Mouse (Mus musculus) cerebellum, postnatal 14 days (tissue): Measurements from ENCODE around the gene Hist1h4h.
"Not testable (repeated sequence)": the region's sequence is repeated elsewhere in the genome, so short reads cannot be mapped to it uniquely, and the experiment has no call there.

Experiments
- DNase-seq, 2 experiments: peaks; one replicate each; pipeline ENCODE4 v3.0.0; 2021; ENCODE audit warnings: mixed read lengths in 2 of 2

The Hist1h4h gene

GRCm38 (mm10) chr13:23535137-23536075 is 4.6 kb downstream of the Hist1h4h start, which contains the start of gene Hist1h3g:
Gene Hist1h3g, plus strand, starts transcription at chr13:23535422.
- DNase-seq, result peak; percentile 89 to 93

- DNase-seq, result no peak
Observed at GRCm38 (mm10) chr13:23536076-23536822, 5.4 kb downstream of the Hist1h4h start.

DNA sequence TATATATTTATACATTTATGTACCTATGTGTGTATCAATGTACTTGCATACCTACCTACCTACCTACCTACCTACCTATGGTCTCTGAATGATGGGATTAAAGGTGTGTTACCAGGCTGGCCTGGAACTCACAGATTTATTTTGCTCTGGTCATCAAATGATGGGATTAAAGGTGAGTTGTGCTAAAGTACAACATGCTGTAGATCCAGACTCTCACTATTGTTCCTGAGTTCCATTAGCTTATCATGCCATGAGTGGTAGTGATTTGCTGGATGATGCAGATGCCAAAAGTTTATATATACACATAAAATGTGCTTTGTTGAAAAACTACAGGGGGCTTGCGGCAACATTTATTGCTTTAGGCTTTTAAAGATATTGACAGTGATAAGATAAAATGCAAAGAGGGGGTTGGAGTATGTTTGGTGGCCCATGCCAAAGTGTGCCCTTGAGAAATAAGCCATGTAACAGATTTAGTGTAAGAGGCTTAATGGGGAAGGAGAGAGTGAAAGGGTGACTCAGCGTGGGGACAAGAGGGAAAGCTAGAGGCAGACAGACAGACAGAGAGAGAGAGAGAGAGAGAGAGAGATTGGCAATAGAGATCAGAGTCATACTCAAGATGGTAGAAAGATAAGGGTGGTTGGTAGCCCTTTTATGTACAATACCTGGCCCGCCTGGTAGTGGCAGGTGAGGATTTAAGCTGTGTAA is 6.3 kb downstream of the Hist1h4h start:
- DNase-seq, result no peak

GRCm38 (mm10) chr13:23538249-23538648 is 7.4 kb downstream of the Hist1h4h start:
- no peak for DNase-seq

DNA sequence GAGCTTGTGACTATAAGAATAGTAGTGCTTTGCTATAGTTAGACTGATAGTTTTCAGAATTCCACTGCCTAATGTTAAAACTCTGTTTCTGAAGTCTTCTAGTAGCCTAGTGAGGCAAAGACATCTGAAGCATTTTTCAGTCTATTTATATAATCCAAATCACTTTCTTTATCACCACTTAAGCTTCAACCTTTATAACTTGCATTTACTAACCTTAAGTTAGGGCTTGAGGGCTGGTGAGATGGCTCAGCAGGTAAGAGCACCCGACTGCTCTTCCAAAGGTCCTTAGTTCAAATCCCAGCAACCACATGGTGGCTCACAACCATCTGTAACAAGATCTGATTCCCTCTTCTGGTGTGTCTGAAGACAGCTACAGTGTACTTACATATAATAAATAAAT is 9.0 kb downstream of the Hist1h4h start:
- DNase-seq, result not testable (repeated sequence)

GRCm38 (mm10) chr13:23541497-23541896 is 10.6 kb downstream of the Hist1h4h start:
- no peak for DNase-seq

DNA sequence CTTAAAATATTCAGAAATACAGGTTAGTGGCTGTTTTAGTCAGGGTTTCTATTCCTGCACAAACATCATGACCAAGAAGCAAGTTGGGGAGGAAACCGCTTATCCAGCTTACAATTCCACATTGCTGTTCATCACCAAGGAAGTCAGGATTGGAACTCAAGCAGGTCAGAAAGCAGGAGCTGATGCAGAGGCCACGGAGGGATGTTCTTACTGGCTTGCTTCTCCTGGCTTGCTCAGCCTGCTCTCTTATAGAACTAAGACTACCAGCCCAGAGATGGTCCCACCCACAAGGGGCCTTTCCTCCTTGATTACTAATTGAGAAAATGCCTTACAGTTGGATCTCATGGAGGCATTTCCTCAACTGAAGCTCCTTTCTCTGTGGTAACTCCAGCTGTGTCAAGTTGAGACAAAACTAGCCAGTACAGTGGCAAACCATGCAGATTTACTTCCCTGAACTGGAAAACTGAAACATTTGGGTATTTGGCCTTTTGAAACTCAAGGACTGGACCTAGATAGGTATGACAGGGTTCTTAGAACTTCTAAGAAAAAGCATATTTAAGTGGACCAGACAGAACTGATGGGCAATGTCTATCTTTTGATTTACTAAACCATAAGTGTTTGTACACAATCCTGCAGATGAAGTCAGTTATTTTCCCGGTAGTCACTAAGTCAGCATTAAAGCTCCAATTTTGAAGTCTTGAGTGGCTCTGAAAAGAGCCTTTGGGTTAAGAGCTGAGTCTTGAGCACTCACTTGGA is 11.6 kb downstream of the Hist1h4h start:
- not testable (repeated sequence) for DNase-seq

DNA sequence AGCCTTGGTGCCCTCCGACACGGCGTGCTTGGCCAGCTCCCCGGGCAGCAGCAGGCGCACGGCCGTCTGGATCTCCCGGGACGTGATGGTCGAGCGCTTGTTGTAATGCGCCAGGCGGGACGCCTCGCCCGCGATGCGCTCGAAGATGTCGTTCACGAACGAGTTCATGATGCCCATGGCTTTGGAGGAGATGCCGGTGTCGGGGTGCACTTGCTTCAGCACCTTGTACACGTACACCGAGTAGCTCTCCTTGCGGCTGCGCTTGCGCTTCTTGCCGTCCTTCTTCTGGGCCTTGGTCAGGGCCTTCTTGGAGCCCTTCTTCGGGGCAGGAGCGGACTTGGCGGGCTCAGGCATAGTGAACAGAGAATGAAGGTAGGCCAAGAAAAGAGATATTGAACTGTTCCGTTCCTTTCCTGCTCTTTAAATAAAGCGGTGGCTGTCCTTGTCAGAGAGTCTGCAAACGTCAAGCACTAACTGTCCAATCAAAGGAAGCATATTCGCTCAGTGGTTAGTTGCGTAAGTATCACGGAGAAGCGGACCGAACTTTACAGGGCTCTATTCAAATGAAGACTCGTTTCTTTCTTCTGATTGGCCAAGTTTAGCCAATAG is 12.3 kb downstream of the Hist1h4h start, which contains the start of gene Hist1h2bh:
Gene Hist1h2bh, minus strand, starts transcription at position 394 of the 609 bp plus-strand sequence.
- DNase-seq, result peak; percentile 16 to 59

GRCm38 (mm10) chr13:23543965-23544786 is 13.3 kb downstream of the Hist1h4h start, which contains the start of gene Hist1h3f:
Gene Hist1h3f, plus strand, starts transcription at chr13:23544052.
- peak; percentile 59 to 83 for DNase-seq

DNA sequence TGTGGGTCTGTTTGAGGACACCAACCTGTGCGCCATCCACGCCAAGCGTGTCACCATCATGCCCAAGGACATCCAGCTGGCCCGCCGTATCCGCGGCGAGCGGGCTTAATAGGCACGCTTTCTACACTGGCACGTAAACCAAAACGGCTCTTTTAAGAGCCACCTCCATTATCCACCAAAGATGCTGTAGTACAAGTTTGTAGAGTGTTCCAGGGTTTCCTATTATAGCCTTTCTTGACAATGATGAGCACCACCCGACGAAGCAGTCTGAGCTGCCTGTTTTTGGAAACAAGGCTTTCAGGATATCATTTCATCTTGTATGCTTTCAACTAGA is 13.9 kb downstream of the Hist1h4h start:
- peak in 1 of 2 experiments; percentile 21 for DNase-seq

GRCm38 (mm10) chr13:23546694-23547093 is 15.8 kb downstream of the Hist1h4h start:
- DNase-seq, result no peak

DNA sequence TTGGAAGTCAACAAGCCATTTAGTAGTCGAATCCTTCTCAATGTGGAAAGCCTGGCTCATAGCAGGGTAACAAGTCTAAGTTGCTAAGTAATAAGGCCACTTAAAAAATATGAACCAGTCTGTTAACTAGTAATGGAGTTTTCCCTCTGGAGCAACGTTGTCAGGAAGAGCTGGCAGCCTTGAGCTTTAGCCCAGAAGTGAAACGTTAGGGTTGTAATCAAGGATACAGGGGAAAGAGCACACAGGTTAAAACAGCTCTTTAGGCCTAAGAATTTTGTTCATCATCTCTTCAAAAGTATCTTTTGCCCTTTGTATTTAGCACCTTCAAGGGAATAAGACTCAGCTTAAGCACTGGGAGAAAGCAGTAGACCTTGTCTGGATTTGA is 19.9 kb downstream of the Hist1h4h start:
- no peak for DNase-seq

- peak; percentile 87 to 92 for DNase-seq
Observed at GRCm38 (mm10) chr13:23551146-23551834, 20.4 kb downstream of the Hist1h4h start, which contains the start of gene Hist1h4f. Gene Hist1h4f, minus strand, starts transcription at chr13:23551648.

GRCm38 (mm10) chr13:23551931-23552914 is 21.4 kb downstream of the Hist1h4h start:
- no peak for DNase-seq

- DNase-seq, result no peak
Observed at GRCm38 (mm10) chr13:23552962-23553361, 22.1 kb downstream of the Hist1h4h start, which contains the start of gene Hist1h1d. Gene Hist1h1d, plus strand, starts transcription at chr13:23553262.

- DNase-seq, result no peak
Observed at GRCm38 (mm10) chr13:23554393-23554792, 23.5 kb downstream of the Hist1h4h start.

DNA sequence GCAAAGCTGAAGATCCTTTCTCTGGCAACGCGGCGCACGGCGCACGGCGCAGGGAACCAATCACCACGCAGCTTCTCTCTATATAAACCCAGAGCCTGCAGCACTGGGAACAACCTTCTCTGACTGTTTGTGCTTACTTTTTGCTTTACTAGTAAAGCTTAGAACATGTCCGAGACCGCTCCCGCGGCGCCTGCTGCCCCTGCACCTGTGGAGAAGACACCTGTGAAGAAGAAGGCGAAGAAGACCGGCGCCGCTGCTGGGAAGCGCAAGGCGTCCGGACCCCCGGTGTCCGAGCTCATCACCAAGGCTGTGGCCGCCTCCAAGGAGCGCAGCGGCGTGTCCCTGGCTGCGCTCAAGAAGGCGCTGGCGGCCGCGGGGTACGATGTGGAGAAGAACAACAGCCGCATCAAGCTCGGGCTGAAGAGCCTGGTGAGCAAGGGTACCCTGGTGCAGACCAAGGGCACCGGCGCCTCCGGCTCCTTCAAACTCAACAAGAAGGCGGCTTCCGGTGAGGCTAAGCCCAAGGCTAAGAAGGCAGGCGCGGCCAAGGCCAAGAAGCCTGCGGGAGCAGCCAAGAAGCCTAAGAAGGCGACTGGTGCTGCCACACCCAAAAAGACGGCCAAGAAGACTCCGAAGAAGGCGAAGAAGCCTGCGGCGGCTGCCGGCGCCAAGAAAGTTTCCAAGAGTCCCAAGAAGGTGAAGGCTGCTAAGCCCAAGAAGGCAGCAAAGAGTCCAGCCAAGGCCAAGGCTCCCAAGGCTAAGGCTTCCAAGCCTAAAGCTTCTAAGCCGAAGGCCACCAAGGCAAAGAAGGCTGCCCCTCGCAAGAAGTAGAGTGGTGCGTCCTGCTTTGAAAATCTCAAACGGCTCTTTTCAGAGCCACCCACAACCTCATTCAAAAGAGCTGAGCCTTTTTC is 24.3 kb downstream of the Hist1h4h start:
- peak; percentile 61 to 63 for DNase-seq
